Mouse (Mus musculus): Measurements from ENCODE around the gene Lrrc42.

The Lrrc42 gene

GRCm38 (mm10) chr4:107250494-107250893 lies 2.8 kb downstream of the Lrrc42 start:
- DNase-seq (ENCODE audit: extremely low read depth, insufficient read length, low spot score): peak; percentile 11

- no peak for DNase-seq (ENCODE audit: extremely low read depth, insufficient read length, low spot score)
These were observed 3.9 kb downstream of the Lrrc42 start for GRCm38 (mm10) chr4:107249471-107249870.

GRCm38 (mm10) chr4:107248061-107248460 lies 5.3 kb downstream of the Lrrc42 start:
- no peak for DNase-seq (ENCODE audit: extremely low read depth, insufficient read length, low spot score)

- no peak for DNase-seq (ENCODE audit: extremely low read depth, insufficient read length, low spot score)
These were observed 6.2 kb downstream of the Lrrc42 start for GRCm38 (mm10) chr4:107247110-107247509.

GRCm38 (mm10) chr4:107246040-107246439 lies 7.3 kb downstream of the Lrrc42 start:
- no peak for DNase-seq (ENCODE audit: extremely low read depth, insufficient read length, low spot score)

- no peak for DNase-seq (ENCODE audit: extremely low read depth, insufficient read length, low spot score)
These were observed 8.0 kb downstream of the Lrrc42 start for GRCm38 (mm10) chr4:107245368-107245767.

GRCm38 (mm10) chr4:107243365-107244333 lies 9.7 kb downstream of the Lrrc42 start:
- no peak for DNase-seq (ENCODE audit: extremely low read depth, insufficient read length, low spot score)

- DNase-seq (ENCODE audit: extremely low read depth, insufficient read length, low spot score): no peak
These were observed 13.1 kb downstream of the Lrrc42 start for GRCm38 (mm10) chr4:107240196-107240595.

- no peak for DNase-seq (ENCODE audit: extremely low read depth, insufficient read length, low spot score)
These were observed 15.1 kb downstream of the Lrrc42 start for GRCm38 (mm10) chr4:107238253-107238652.

GRCm38 (mm10) chr4:107232219-107232618 lies 21.1 kb downstream of the Lrrc42 start:
- no peak for DNase-seq (ENCODE audit: extremely low read depth, insufficient read length, low spot score)

GRCm38 (mm10) chr4:107226313-107226712 lies 27.0 kb downstream of the Lrrc42 start:
- DNase-seq (ENCODE audit: extremely low read depth, insufficient read length, low spot score): no peak

GRCm38 (mm10) chr4:107223225-107224204 lies 29.8 kb downstream of the Lrrc42 start:
- peak; percentile 64 for DNase-seq (ENCODE audit: extremely low read depth, insufficient read length, low spot score)

GRCm38 (mm10) chr4:107221524-107221923 lies 31.8 kb downstream of the Lrrc42 start:
- no peak for DNase-seq (ENCODE audit: extremely low read depth, insufficient read length, low spot score)

- no peak for DNase-seq (ENCODE audit: extremely low read depth, insufficient read length, low spot score)
These were observed 35.8 kb downstream of the Lrrc42 start for GRCm38 (mm10) chr4:107217574-107217973.

- no peak for DNase-seq (ENCODE audit: extremely low read depth, insufficient read length, low spot score)
These were observed 39.9 kb downstream of the Lrrc42 start for GRCm38 (mm10) chr4:107213279-107214011.

GRCm38 (mm10) chr4:107211936-107212335 lies 41.4 kb downstream of the Lrrc42 start:
- no peak for DNase-seq (ENCODE audit: extremely low read depth, insufficient read length, low spot score)

- no peak for DNase-seq (ENCODE audit: extremely low read depth, insufficient read length, low spot score)
These were observed 41.9 kb downstream of the Lrrc42 start for GRCm38 (mm10) chr4:107211465-107211864.

GRCm38 (mm10) chr4:107210483-107211097 lies 42.7 kb downstream of the Lrrc42 start:
- no peak for DNase-seq (ENCODE audit: extremely low read depth, insufficient read length, low spot score)

GRCm38 (mm10) chr4:107208880-107209279 lies 44.5 kb downstream of the Lrrc42 start, which contains the start of gene Ldlrad1:
Gene Ldlrad1, plus strand, starts transcription at chr4:107209180.
- no peak for DNase-seq (ENCODE audit: extremely low read depth, insufficient read length, low spot score)

- no peak for DNase-seq (ENCODE audit: extremely low read depth, insufficient read length, low spot score)
These were observed 46.3 kb downstream of the Lrrc42 start for GRCm38 (mm10) chr4:107207016-107207415.

Measured in 3134 (cell line).